Comparison of ENCODE assay signal across 8 mouse cellular contexts in the genomic region with DNA sequence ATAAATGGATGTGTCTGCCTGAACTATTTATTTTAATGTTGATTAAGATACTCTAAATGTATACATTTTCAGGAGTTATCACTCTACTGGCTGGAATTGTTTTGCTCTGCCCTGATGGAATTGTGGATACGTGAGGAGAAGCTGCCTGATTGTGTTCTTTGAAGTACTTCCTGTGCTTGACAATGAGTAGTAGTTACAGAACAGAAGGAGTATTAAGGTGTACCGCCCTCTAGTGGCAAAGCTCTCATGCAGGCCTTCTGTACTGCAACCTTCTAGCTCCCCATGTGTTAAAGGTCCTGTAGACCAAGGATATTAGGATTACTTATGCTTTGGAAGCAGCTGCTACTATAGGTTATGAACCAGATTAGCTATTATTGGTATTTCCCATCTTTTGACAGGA.
DNase-seq lines count a peak whose midpoint lies in the region; ATAC-seq and TF ChIP-seq lines count a peak whose summit lies in the region.

No protein-coding gene starts in this region.

- no peak overlapping the region for H3K4me2 ChIP-seq in CH12.LX (ENCODE audit: insufficient read depth, low read depth, poor library complexity, severe bottlenecking)
- no peak overlapping the region for H3K4me2 ChIP-seq in midbrain, embryonic 15.5 days

- dilution Hi-C loops in CH12.LX (cut with MboI; ENCODE audit: extremely low pct_ligation_motif_present, extremely low pct_unique_long_range_greater_than_20kb, low sequenced_read_pairs), result no loop called here

- intact Hi-C loops in left cerebral cortex, postnatal 25 days (cut with DNase I), result loop anchor here (10.0 kb wide), 1 partner anchor 530 kb away; a partner anchor contains a TSS

- no peak overlapping the region for H3K4me3 ChIP-seq in liver, adult 2 months (ENCODE audit: insufficient read depth, low read depth, low read length)
- H3K4me3 ChIP-seq in CH12.LX (replicated peaks in 1 of 3; ENCODE audit: low read depth in 2 of 3, low read length in 2 of 3, poor library complexity in 1 of 3), result no peak overlapping the region
- H3K4me3 ChIP-seq in embryonic facial prominence, embryonic 10.5 days, result no peak overlapping the region
- no peak overlapping the region for H3K4me3 ChIP-seq in midbrain, embryonic 15.5 days

- no peak overlapping the region for H3K9ac ChIP-seq in liver, adult 2 months (ENCODE audit: low read depth, low read length)
- H3K9ac ChIP-seq in CH12.LX (ENCODE audit: insufficient read depth, low read depth), result no peak overlapping the region
- no peak overlapping the region for H3K9ac ChIP-seq in midbrain, embryonic 15.5 days

- 20% methylated on average over 2 of the region's 2 CpGs for WGBS in liver, adult 2 months
- 26% methylated on average over 2 of the region's 2 CpGs for WGBS in embryonic facial prominence, embryonic 10.5 days
- 34% methylated on average over 2 of the region's 2 CpGs for WGBS in midbrain, embryonic 15.5 days

- in situ Hi-C loops in CH12.LX (cut with MboI; ENCODE audit: low pct_ligation_motif_present, low pct_unique_long_range_greater_than_20kb, low sequenced_read_pairs), result no loop called here

- no peak for ATAC-seq in midbrain, embryonic 15.5 days (replicated peaks)

- TF ChIP-seq CTCF in liver, adult 2 months (IDR thresholded peaks at IDR 0.05; ENCODE audit: low read depth, low read length), result peak; percentile 32; the same call in 1 of the 2 replicates
- peak; percentile 49 to 75; a peak in 3 of 4 replicates for TF ChIP-seq CTCF in CH12.LX (conservative IDR thresholded peaks at IDR 0.05 in 1 of 2, IDR thresholded peaks at IDR 0.05 in 1 of 2; ENCODE audit: low read depth in 2 of 2, low read length in 2 of 2)

- DNase-seq in liver, adult 2 months (ENCODE audit: extremely low read depth, low read depth, low spot score), result peak; percentile 61
- no peak for DNase-seq in liver
- peak; percentile 63 for DNase-seq in CH12.LX (ENCODE audit: extremely low read depth)
- DNase-seq in ZHBTc4 (ENCODE audit: low read depth, low spot score), result peak; percentile 76
- DNase-seq in embryonic facial prominence, embryonic 10.5 days (ENCODE audit: low spot score), result peak; percentile 16
- peak; percentile 6 to 35 for DNase-seq in left cerebral cortex, postnatal 25 days (ENCODE audit: low spot score in 2 of 2)
- DNase-seq in spleen, postnatal 14 days (ENCODE audit: low spot score in 2 of 2), result no peak

- TF ChIP-seq EP300 in CH12.LX (IDR thresholded peaks at IDR 0.05; ENCODE audit: low read length), result no peak

- no peaks in the 10 kb centered on the region for H3K79me2 ChIP-seq in liver, adult 2 months (ENCODE audit: control insufficient read depth, insufficient read depth, low read length)
- no peaks in the 10 kb centered on the region for H3K79me2 ChIP-seq in CH12.LX (replicated peaks; ENCODE audit: control insufficient read depth, extremely low read depth, insufficient read depth, poor library complexity, severe bottlenecking)

- no peaks in the 10 kb centered on the region for H3K36me3 ChIP-seq in liver, adult 2 months (ENCODE audit: control insufficient read depth, insufficient read depth, low read length)
- no peaks in the 10 kb centered on the region for H3K36me3 ChIP-seq in CH12.LX (replicated peaks in 1 of 2; ENCODE audit: control insufficient read depth in 1 of 2, insufficient read depth in 1 of 2, low read length in 1 of 2)
- H3K36me3 ChIP-seq in embryonic facial prominence, embryonic 10.5 days (replicated peaks), result no peaks in the 10 kb centered on the region
- no peaks in the 10 kb centered on the region for H3K36me3 ChIP-seq in midbrain, embryonic 15.5 days (replicated peaks)

- no peaks in the 10 kb centered on the region for H3K9me3 ChIP-seq in CH12.LX (replicated peaks; ENCODE audit: low read length)
- H3K9me3 ChIP-seq in embryonic facial prominence, embryonic 10.5 days, result no peaks in the 10 kb centered on the region
- H3K9me3 ChIP-seq in midbrain, embryonic 15.5 days, result no peaks in the 10 kb centered on the region

- no peak overlapping the region for H3K27ac ChIP-seq in liver, adult 2 months (replicated peaks; ENCODE audit: insufficient read depth, low read depth, low read length)
- no peak overlapping the region for H3K27ac ChIP-seq in CH12.LX (ENCODE audit: insufficient read depth, low read depth)
- no peak overlapping the region for H3K27ac ChIP-seq in embryonic facial prominence, embryonic 10.5 days (replicated peaks)
- H3K27ac ChIP-seq in midbrain, embryonic 15.5 days, result no peak overlapping the region

- H3K4me1 ChIP-seq in liver, adult 2 months (ENCODE audit: control insufficient read depth, insufficient read depth, low read length), result no peaks in the 10 kb centered on the region
- H3K4me1 ChIP-seq in CH12.LX (ENCODE audit: control insufficient read depth in 1 of 2, insufficient read depth in 2 of 2), result no peaks in the 10 kb centered on the region; a peak in 1 of 4 replicates
- H3K4me1 ChIP-seq in embryonic facial prominence, embryonic 10.5 days, result no peaks in the 10 kb centered on the region
- no peaks in the 10 kb centered on the region for H3K4me1 ChIP-seq in midbrain, embryonic 15.5 days

- H3K27me3 ChIP-seq in liver, adult 2 months (ENCODE audit: control insufficient read depth, insufficient read depth, low read length), result no peaks in the 10 kb centered on the region
- no peaks in the 10 kb centered on the region for H3K27me3 ChIP-seq in CH12.LX (replicated peaks)
- no peaks in the 10 kb centered on the region for H3K27me3 ChIP-seq in embryonic facial prominence, embryonic 10.5 days (replicated peaks; ENCODE audit: low read depth, poor library complexity, severe bottlenecking)
- no peaks in the 10 kb centered on the region for H3K27me3 ChIP-seq in midbrain, embryonic 15.5 days (replicated peaks)

- TF ChIP-seq RAD21 in CH12.LX (IDR thresholded peaks at IDR 0.05; ENCODE audit: low read depth, low read length), result peak; percentile 69

- TF ChIP-seq POLR2A in liver, adult 2 months (IDR thresholded peaks at IDR 0.05; ENCODE audit: extremely low read depth, insufficient read depth, low read length), result no peak
- no peak for TF ChIP-seq POLR2A in CH12.LX (IDR thresholded peaks at IDR 0.05; ENCODE audit: low read depth, low read length)

TF ChIP-seq in CH12.LX, 34 proteins besides CTCF, POLR2A, EP300 and RAD21:
- TF ChIP-seq MAFK (IDR thresholded peaks at IDR 0.05; ENCODE audit: insufficient replicate concordance, low read length) (peak; percentile 18; the same call in 1 of the 2 replicates), USF1 (IDR thresholded peaks at IDR 0.05; ENCODE audit: low read depth, low read length) (no peak), SMC3 (IDR thresholded peaks at IDR 0.05; ENCODE audit: low read depth, low read length) (peak; percentile 68)

Comparison
In these comparisons a context has a peak if more than half of its experiments do, and no peak if none do; other contexts are left out.
1. DNase-seq: peak in liver, adult 2 months (single experiment), CH12.LX (single experiment), ZHBTc4 (single experiment), embryonic facial prominence, embryonic 10.5 days (single experiment) and left cerebral cortex, postnatal 25 days (2 of 2); none in liver (single experiment) and spleen, postnatal 14 days (0 of 2).